Mouse (Mus musculus): ENCODE measurements at regions not wholly inside any gene's neighbourhood (a gene's known extent, or its start where the extent isn't known, plus 50 kb on each side); places are given as distances from the start of the nearest gene placed in this dataset.

DNA sequence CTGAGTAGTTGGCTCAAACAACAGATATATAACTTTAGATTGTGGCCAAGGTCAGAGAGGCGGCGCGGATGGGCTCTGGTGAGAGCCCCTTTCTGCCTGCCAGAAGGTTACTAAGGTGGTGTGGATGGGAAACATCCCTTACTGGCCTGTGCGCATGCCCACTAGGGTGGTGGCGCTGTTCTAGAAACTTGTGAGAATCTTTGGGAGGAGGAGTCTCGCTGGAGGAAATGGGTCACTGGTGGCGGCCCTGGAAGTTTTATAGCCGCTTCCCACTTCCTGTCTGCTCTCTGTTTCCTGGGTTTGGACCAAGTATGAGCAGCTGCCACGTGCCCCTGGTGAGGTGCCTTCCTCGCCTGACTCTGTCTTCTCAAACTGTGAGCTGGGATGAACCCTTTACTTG is 285.0 kb upstream of the Tbx3 start:
- no peak for TF ChIP-seq CTCF (conservative IDR thresholded peaks at IDR 0.05; ENCODE audit: low read length)
- no peak for TF ChIP-seq NANOG (IDR thresholded peaks at IDR 0.05; ENCODE audit: borderline replicate concordance, low read length)
- no peak for TF ChIP-seq POU5F1 (IDR thresholded peaks at IDR 0.05; ENCODE audit: borderline replicate concordance, low read length)
